Mouse (Mus musculus) ES-E14 (cell line): ENCODE measurements around the gene Sgca.

Experiments used
- MAFK ChIP-seq: IDR thresholded peaks from 2 replicates; pipeline ENCODE4 v1.6.1; 2014; ENCODE audit warnings: mild to moderate bottlenecking, low read depth, low read length, inconsistent platforms; ENCODE audit not compliant: insufficient read depth
- ZC3H11A ChIP-seq: IDR thresholded peaks from 2 replicates; pipeline ENCODE4 v1.6.1; 2012; ENCODE audit warnings: low read depth, mild to moderate bottlenecking, inconsistent platforms, low read length, borderline replicate concordance
- ZNF384 ChIP-seq: IDR thresholded peaks from 2 replicates; pipeline ENCODE4 v1.6.1; 2012; ENCODE audit warnings: low read depth, low read length, inconsistent platforms

- TF ChIP-seq MAFK: no peak
- TF ChIP-seq ZC3H11A: no peak
- TF ChIP-seq ZNF384: no peak
Measured at GRCm38 (mm10) chr11:94968187-94968586, 7.9 kb downstream of the Sgca start.
